Mouse (Mus musculus) urinary bladder, adult 18-20 months (tissue): Measurements from ENCODE around the gene Nup43.

Experiments used
- DNase-seq, 2 experiments: peaks; one replicate each; pipeline ENCODE4 v3.0.0; 2022; ENCODE audit warnings: low spot score in 2 of 2, mixed read lengths in 2 of 2

Gene Nup43

DNA sequence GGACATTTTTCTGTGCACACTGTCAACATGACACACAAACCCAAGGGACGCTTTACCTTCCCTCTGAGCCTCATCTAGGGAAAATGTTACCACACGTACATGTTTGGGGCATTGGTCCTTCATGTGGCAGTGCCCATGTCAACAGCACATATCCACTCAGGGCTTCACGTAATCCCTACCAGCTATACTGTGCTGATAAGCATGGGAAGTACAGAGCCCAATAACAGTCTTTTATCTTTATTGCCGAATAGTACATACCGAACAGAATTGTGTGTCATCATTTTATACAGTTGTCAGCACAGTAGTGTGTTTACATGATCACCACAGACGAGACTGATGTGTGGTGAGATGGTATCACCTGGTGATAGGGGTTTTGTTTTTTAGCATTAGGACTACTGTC lies 19.6 kb downstream of the Nup43 start:
- DNase-seq: no peak

- DNase-seq: no peak
Measured at GRCm38 (mm10) chr10:7695286-7695685, 28.0 kb downstream of the Nup43 start.

DNA sequence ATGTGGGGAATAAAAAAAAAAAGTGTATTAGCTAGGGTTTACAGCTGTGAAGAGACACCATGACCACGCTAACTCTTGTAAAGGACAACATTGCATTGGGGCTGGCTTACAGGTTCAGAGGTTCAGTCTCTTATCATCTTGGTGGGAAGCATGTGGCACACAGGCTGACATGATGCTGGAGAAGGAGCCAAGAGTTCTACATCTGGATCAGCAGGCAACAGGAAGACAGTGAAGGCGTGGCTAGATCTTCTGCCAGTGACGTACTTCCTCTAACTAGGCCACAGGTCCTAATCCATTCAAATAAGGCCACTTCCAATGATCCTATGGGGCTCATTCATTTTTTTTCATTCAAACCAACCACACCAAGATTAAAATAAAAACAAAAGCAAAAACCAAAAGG lies 32.8 kb downstream of the Nup43 start:
- no peak for DNase-seq

- no peak for DNase-seq
Measured at GRCm38 (mm10) chr10:7702586-7702985, 35.3 kb downstream of the Nup43 start.

- no peak for DNase-seq
Measured at GRCm38 (mm10) chr10:7710121-7710520, 42.8 kb downstream of the Nup43 start.

DNA sequence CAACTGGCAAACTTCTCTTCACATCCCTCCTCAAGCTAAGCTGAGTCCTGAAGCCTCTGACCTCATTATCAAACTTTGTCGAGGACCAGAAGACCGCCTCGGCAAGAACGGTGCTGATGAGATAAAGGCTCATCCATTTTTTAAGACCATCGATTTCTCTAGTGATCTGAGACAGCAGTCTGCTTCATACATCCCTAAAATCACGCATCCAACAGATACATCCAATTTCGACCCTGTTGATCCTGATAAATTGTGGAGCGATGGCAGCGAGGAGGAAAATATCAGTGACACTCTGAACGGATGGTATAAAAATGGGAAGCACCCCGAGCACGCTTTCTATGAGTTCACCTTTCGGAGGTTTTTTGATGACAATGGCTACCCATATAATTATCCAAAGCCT lies 45.2 kb downstream of the Nup43 start:
- DNase-seq: no peak

DNA sequence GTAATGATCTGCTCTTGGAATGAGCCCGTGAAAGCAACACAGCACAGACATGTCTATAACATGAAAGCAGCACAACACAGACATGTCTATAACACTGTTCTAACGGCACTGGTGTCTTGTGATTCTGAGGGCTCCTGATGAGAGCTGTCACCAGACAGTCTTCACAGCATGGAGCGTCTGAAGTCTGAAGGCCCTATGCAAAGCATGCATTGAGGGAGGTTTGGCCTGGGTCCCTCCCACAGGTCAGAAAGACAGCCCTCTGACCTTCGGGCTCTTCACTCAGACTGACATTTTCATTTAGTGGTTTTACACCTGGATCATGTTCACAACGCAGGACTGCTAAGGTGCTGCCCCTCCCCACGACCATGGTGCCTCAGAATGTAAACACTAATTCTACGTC lies 47.8 kb downstream of the Nup43 start:
- DNase-seq: no peak

GRCm38 (mm10) chr10:7725751-7726500 lies 58.6 kb downstream of the Nup43 start, which contains the start of gene Katna1:
Gene Katna1 (plus strand): TSS chr10:7726000.
- peak; percentile 81 to 89 for DNase-seq

DNA sequence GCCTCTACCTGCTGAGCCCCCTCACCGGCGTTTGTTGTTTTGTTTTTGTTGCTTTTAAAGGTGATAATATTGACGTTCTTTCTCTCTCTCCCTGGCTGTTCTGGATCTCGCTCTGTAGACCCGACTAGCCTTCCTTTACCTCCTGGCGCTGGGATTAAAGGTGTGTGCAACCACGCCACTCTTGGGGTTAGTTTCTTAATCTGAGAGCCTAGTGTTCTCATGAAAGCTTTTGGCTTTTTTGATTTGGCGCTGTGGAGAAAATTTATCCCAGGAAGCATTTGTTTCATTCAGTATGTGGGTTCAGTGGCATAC lies 59.2 kb downstream of the Nup43 start:
- DNase-seq: peak in 1 of 2 experiments; percentile 5

DNA sequence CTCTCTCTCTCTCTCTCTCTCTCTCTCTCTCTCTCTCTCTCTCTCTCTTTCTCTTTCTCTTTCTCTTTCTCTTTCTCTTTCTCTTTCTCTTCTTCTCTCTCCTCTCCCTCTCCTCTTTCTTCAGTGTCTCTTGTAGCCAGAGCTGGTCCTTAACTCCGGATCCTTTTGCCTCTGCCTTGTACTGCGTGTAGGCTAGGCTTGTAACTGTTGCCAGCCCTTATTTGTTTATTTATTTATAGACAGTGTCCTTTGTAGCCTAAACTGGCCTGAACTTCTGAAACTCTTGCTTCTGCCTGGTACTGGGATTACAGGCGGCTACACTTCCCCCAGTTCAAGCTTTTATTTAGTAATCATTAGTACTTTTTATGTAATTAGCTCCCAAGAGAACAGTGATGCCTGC lies 59.7 kb downstream of the Nup43 start:
- no peak for DNase-seq
